ENCODE assay signal across 23 mouse cellular contexts in the genomic region with DNA sequence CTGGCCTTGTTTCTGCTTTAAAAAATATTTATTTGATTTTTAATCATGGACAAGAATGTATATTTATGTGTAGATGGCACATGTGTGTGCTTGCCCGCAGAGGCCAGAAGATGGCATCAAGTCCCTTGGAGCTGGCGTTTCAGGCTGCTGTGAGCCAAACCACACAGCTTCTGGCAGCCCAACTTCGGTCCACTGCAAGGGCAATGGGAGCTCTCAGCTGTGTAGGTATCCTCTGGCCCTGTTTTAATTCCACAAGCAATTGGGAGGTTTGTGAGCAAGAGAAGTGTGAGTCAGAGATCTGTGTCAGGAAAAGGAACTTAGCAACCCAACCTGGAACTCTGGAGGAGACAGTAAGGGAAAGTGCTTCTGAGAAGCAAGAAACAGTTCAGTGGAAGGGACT.
DNase-seq lines count a peak whose midpoint lies in the region; ATAC-seq and TF ChIP-seq lines count a peak whose summit lies in the region.
"Had no signal": no experiment of that assay in that cellular context is flagged by ENCODE, and none has a peak within 500 bp of the region (broad histone marks: within the 10 kb centered on the region; RNA-seq: fewer than 3 reads in every experiment).

No protein-coding gene starts in this region.

- peak; percentile 76 for ATAC-seq in Patski
- ATAC-seq: activated CD4-positive, CD25-positive, alpha-beta regulatory T cell, adult 4 months; forebrain, embryonic 14.5 days; forebrain, embryonic 16.5 days had no signal

- H3K4me3 ChIP-seq in embryonic facial prominence, embryonic 10.5 days, result no peak overlapping the region
- H3K4me3 ChIP-seq: embryonic facial prominence, embryonic 13.5 days; embryonic facial prominence, embryonic 15.5 days; erythroblast, embryonic 14.5 days; forebrain, embryonic 12.5 days had no signal

- no peak overlapping the region for H3K27ac ChIP-seq in embryonic facial prominence, embryonic 10.5 days (replicated peaks)
- H3K27ac ChIP-seq: embryonic facial prominence, embryonic 13.5 days; embryonic facial prominence, embryonic 15.5 days; forebrain, embryonic 12.5 days had no signal

- POLR2A ChIA-PET in Patski (lab: Charles Lee), result no interaction called here

- DNase-seq in heart, adult 11 months, result peak; percentile 39
- DNase-seq in heart, postnatal 25 days (ENCODE audit: low spot score), result no peak
- peak; percentile 55 for DNase-seq in 3134 (ENCODE audit: extremely low read depth, insufficient read length, low spot score)
- DNase-seq in 3T3-L1 (ENCODE audit: low read depth, low spot score), result peak; percentile 61
- no peak for DNase-seq in Patski (ENCODE audit: low read depth, low spot score)
- DNase-seq in MN1 (ENCODE audit: low spot score), result no peak
- no peak for DNase-seq in embryonic facial prominence, embryonic 10.5 days (ENCODE audit: low spot score)
- DNase-seq: adrenal gland, adult 8-10 months; adrenal gland, postnatal 14 days; adrenal gland, postnatal 36 days; cerebellum, adult 11-12 months; cerebellum, adult 2 months; cerebellum, adult 9-10 months; cerebellum, postnatal 10 days; cerebellum, postnatal 25 days had no signal

- CTCF ChIA-PET in Patski (lab: Charles Lee), result interaction anchor here (0.9 to 4.8 kb wide), 10 partner anchors 9 to 433 kb away, joined by 3 to 20 read pairs (median 5); no protein-coding TSS in a partner anchor

- peak; percentile 46 for TF ChIP-seq CTCF in Patski (IDR thresholded peaks at IDR 0.05)

- no peaks in the 10 kb centered on the region for H3K36me3 ChIP-seq in embryonic facial prominence, embryonic 10.5 days (replicated peaks)
- H3K36me3 ChIP-seq: embryonic facial prominence, embryonic 13.5 days; embryonic facial prominence, embryonic 15.5 days; forebrain, embryonic 12.5 days; G1E had no signal

- H3K27me3 ChIP-seq in Patski, result no peaks in the 10 kb centered on the region
- no peaks in the 10 kb centered on the region for H3K27me3 ChIP-seq in embryonic facial prominence, embryonic 10.5 days (replicated peaks; ENCODE audit: low read depth, poor library complexity, severe bottlenecking)
- H3K27me3 ChIP-seq: embryonic facial prominence, embryonic 13.5 days; embryonic facial prominence, embryonic 15.5 days; forebrain, embryonic 12.5 days had no signal

- in situ Hi-C loops in Patski (cut with MboI; ENCODE audit: low pct_unique_long_range_greater_than_20kb), result no loop called here

- H3K9me3 ChIP-seq in embryonic facial prominence, embryonic 10.5 days, result peaks cover 6% of the 10 kb centered on the region; the same call in 1 of the 2 replicates
- H3K9me3 ChIP-seq: embryonic facial prominence, embryonic 13.5 days; embryonic facial prominence, embryonic 15.5 days; G1E had no signal

- 90% methylated on average over 3 of the region's 3 CpGs for WGBS in embryonic facial prominence, embryonic 10.5 days

- intact Hi-C loops in heart, postnatal 25 days (cut with DNase I), result no loop called here

- H3K4me1 ChIP-seq in embryonic facial prominence, embryonic 10.5 days, result no peaks in the 10 kb centered on the region
- H3K4me1 ChIP-seq: embryonic facial prominence, embryonic 13.5 days; embryonic facial prominence, embryonic 15.5 days; forebrain, embryonic 12.5 days had no signal

Comparison
In these comparisons a context has a peak if more than half of its experiments do, and no peak if none do; other contexts are left out.
1. DNase-seq: peak in heart, adult 11 months (single experiment), 3134 (single experiment) and 3T3-L1 (single experiment); none in heart, postnatal 25 days (single experiment), Patski (single experiment), MN1 (single experiment) and embryonic facial prominence, embryonic 10.5 days (single experiment).